30 mouse cellular contexts compared by ENCODE assay signal in genomic region chr1:157707256-157707655, GRCm38 (mm10).
"Had no signal": no experiment of that assay in that cellular context is flagged by ENCODE, and none has a peak within 500 bp of the region (broad histone marks: within the 10 kb centered on the region; RNA-seq: fewer than 3 reads in every experiment).

No protein-coding gene starts in this region.

- H3K4me1 ChIP-seq: limb, embryonic 12.5 days; limb, embryonic 13.5 days; limb, embryonic 15.5 days; liver, embryonic 13.5 days; megakaryocyte, embryonic 14.5 days; midbrain, embryonic 12.5 days; midbrain, embryonic 13.5 days; midbrain, embryonic 15.5 days; neural tube, embryonic 12.5 days had no signal

- H3K27me3 ChIP-seq: limb, embryonic 12.5 days; limb, embryonic 13.5 days; limb, embryonic 15.5 days; liver, embryonic 13.5 days; liver, embryonic 15.5 days; lung, embryonic 15.5 days; megakaryocyte, embryonic 14.5 days; midbrain, embryonic 12.5 days; midbrain, embryonic 13.5 days; midbrain, embryonic 15.5 days; neural tube, embryonic 12.5 days had no signal

- DNase-seq: left cerebral cortex, postnatal 4 days; liver; liver, embryonic 13.5 days; liver, postnatal 0 days; lung, adult 18-20 months; lung, adult 2 months; lung, embryonic 14.5 days; lung, postnatal 10 days; lung, postnatal 14 days; lung, postnatal 36 days; lung, postnatal 4 days; midbrain, embryonic 14.5 days had no signal

- H3K27ac ChIP-seq: limb, embryonic 10.5 days; limb, embryonic 12.5 days; limb, embryonic 13.5 days; limb, embryonic 15.5 days; liver, embryonic 13.5 days; liver, embryonic 15.5 days; lung, embryonic 15.5 days; macrophage; midbrain, embryonic 10.5 days; midbrain, embryonic 12.5 days; midbrain, embryonic 13.5 days; midbrain, embryonic 15.5 days; neural tube, embryonic 12.5 days had no signal

- H3K4me3 ChIP-seq: limb, embryonic 10.5 days; limb, embryonic 12.5 days; limb, embryonic 13.5 days; limb, embryonic 15.5 days; liver, embryonic 13.5 days; liver, embryonic 15.5 days; lung, embryonic 15.5 days; megakaryocyte, embryonic 14.5 days; midbrain, embryonic 10.5 days; midbrain, embryonic 12.5 days; midbrain, embryonic 13.5 days; midbrain, embryonic 15.5 days; myocyte; neural tube, embryonic 12.5 days had no signal

- H3K9me3 ChIP-seq: limb, embryonic 10.5 days; limb, embryonic 12.5 days; limb, embryonic 13.5 days; limb, embryonic 15.5 days; liver, embryonic 13.5 days; liver, embryonic 15.5 days; lung, embryonic 15.5 days; midbrain, embryonic 10.5 days; midbrain, embryonic 12.5 days; midbrain, embryonic 13.5 days; midbrain, embryonic 15.5 days; neural tube, embryonic 12.5 days had no signal

- H3K4me2 ChIP-seq: limb, embryonic 12.5 days; limb, embryonic 13.5 days; limb, embryonic 15.5 days; liver, embryonic 11.5 days; liver, embryonic 13.5 days; liver, embryonic 15.5 days; lung, embryonic 14.5 days; lung, embryonic 15.5 days; midbrain, embryonic 11.5 days; midbrain, embryonic 12.5 days; midbrain, embryonic 13.5 days; midbrain, embryonic 15.5 days; neural tube, embryonic 12.5 days had no signal

- H3K9ac ChIP-seq: limb, embryonic 12.5 days; limb, embryonic 13.5 days; limb, embryonic 15.5 days; liver, embryonic 13.5 days; liver, embryonic 15.5 days; liver, postnatal 0 days; lung, embryonic 14.5 days; lung, embryonic 15.5 days; midbrain, embryonic 12.5 days; midbrain, embryonic 13.5 days; midbrain, embryonic 15.5 days; neural tube, embryonic 12.5 days had no signal

- ATAC-seq: liver, postnatal 0 days; lung, postnatal 0 days; midbrain, embryonic 15.5 days; midbrain, embryonic 16.5 days had no signal

- H3K36me3 ChIP-seq: limb, embryonic 10.5 days; limb, embryonic 12.5 days; limb, embryonic 13.5 days; limb, embryonic 15.5 days; liver, embryonic 13.5 days; liver, embryonic 15.5 days; lung, embryonic 15.5 days; midbrain, embryonic 10.5 days; midbrain, embryonic 12.5 days; midbrain, embryonic 13.5 days; midbrain, embryonic 15.5 days; neural tube, embryonic 12.5 days had no signal
